Mouse (Mus musculus) hindlimb bud, embryonic 11.5 days (tissue): ENCODE data around the gene Elovl2.

Source experiments
- DNase-seq: peaks from one replicate; pipeline ENCODE4 v3.0.0-alpha.2; 2012; ENCODE audit warnings: low read depth, low spot score; ENCODE audit errors: extremely low spot score

Gene Elovl2

DNA sequence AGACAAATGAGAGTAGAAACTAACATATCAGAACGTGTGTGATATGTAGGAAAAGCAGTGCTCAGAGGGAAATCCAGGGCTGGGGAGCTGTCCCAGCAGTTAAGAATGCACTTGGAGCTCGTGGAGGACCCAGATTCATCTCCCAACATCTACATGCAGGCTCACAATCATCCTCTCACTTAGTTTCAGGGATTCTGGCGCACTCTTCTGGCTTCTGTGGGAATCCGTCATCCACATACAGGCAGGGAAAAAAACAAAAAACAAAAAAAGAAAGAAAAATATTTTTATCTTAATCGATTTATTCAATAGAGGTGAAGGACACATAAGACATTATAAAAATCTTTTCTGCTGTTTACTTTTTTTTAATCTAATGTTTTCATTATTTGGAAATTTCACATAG, 61.8 kb downstream of the Elovl2 start:
- DNase-seq = no peak

DNA sequence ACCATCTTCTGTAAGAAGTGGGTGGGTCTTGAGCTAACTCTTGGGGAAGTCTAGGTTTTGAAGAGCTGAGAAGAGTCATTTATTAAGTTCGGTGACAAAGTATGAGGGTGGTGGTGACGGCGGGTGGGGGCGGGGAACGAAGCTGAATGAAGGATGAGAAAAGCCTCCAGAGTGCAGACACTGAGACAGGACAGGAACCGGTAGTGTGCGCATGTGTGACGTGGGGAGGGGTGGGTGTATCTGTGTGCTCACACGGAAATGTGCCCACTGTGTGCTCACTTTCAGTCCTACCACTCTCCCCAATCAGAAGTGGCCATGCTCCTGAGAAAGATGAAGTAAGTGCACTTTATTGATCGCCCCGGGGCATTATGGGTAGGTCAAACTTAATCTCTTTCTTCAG, 67.1 kb downstream of the Elovl2 start:
- no peak for DNase-seq

DNA sequence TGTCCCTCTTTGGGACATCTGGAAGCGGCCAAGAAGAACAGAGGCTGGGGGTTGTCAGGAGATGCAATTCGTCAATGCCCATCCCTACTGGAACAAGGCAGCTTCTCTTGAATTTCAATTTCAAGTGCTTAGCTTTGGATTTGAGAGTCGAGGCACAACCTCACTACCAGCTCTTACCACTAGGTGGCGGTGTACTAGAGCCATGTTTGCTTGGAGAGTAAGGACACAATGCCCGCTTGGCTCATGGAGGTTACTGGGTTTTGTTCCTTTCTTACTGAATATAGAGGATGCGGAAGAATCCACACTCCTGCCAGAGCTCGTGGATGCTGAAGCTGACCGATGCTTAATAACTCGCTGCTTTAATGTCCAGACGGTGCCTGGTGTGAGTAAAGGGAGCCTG, 73.9 kb downstream of the Elovl2 start:
- DNase-seq = peak; percentile 31

- no peak for DNase-seq
Observed at GRCm38 (mm10) chr13:41145433-41145970, 74.7 kb downstream of the Elovl2 start.

GRCm38 (mm10) chr13:41134901-41135300, 85.3 kb downstream of the Elovl2 start:
- DNase-seq = peak; percentile 44
